Mouse (Mus musculus) embryonic facial prominence, embryonic 11.5 days (tissue): Measurements from ENCODE around the gene Ccdc69. TPM values are rescaled to one million over a fixed set of nuclear protein-coding genes. Genes with fewer than 3 reads are reported as not detected.

Source experiments
- ATAC-seq: fragments of 200-750 bp; cut with Nextera tagmentation; replicated peaks from 2 replicates; pipeline ENCODE4 v1.8.0; 2017; ENCODE audit warnings: low read depth; ENCODE audit not compliant: insufficient number of reproducible peaks, low FRiP score, low TSS enrichment
- DNase-seq: peaks from one replicate; pipeline ENCODE4 v3.0.0-alpha.2; 2015; ENCODE audit warnings: low spot score
- H3K27ac ChIP-seq: fragments of 300-500 bp; sonication (generic); replicated peaks from 2 replicates; pipeline ENCODE4 v1.5.1; 2014; ENCODE audit warnings: mild to moderate bottlenecking, low read depth, low read length, control low read depth
- H3K27me3 ChIP-seq: fragments of 300-500 bp; sonication (generic); 2 replicates; pipeline ENCODE4 v1.6.1; 2014; ENCODE audit warnings: mild to moderate bottlenecking, low read length, moderate library complexity, mixed read lengths; ENCODE audit not compliant: control insufficient read depth, insufficient read depth
- H3K36me3 ChIP-seq: fragments of 300-500 bp; sonication (generic); replicated peaks from 2 replicates; pipeline ENCODE4 v1.6.1; 2014; ENCODE audit warnings: low read depth, mild to moderate bottlenecking, low read length, moderate library complexity, mixed read lengths; ENCODE audit not compliant: control insufficient read depth, insufficient read depth
- H3K4me1 ChIP-seq: fragments of 300-500 bp; sonication (generic); 2 replicates; pipeline ENCODE4 v1.6.1; 2014; ENCODE audit warnings: low read length, mixed read lengths; ENCODE audit not compliant: control insufficient read depth, insufficient read depth
- H3K4me2 ChIP-seq: fragments of 300-500 bp; sonication (generic); 2 replicates; pipeline ENCODE4 v1.6.1; 2014; ENCODE audit warnings: low read depth, mild to moderate bottlenecking, control low read depth, low read length, moderate library complexity
- H3K4me3 ChIP-seq: fragments of 300-500 bp; sonication (generic); 2 replicates; pipeline ENCODE4 v1.5.1; 2014; ENCODE audit warnings: low read depth, low read length, control low read depth
- H3K9ac ChIP-seq: fragments of 300-500 bp; sonication (generic); replicated peaks from 2 replicates; pipeline ENCODE4 v1.6.1; 2014; ENCODE audit warnings: mild to moderate bottlenecking, control low read depth, low read length
- H3K9me3 ChIP-seq: fragments of 300-500 bp; sonication (generic); replicated peaks from 2 replicates; pipeline ENCODE4 v1.6.1; 2016; ENCODE audit warnings: mild to moderate bottlenecking, low read length, inconsistent platforms, mixed read lengths; ENCODE audit not compliant: control insufficient read depth
- WGBS: fragments of 180-500 bp; shearing (Covaris S2); extraction: QIAGEN DNeasy Blood & Tissue Kit; methylation state at CpG from one replicate; pipeline ENCODE4 v1.1.7; 2014; 5-methylcytosine and 5-hydroxymethylcytosine counted together
- polyA plus RNA-seq: library from polyadenylated mRNA; unstranded; fragments of >200 nt; fragmentation: Nextera tagmentation; extraction: Ambion mirVana; gene quantifications from 2 replicates; pipeline ENCODE4 v1.2.1, GENCODE M21; 2014

Gene Ccdc69
- polyA plus RNA-seq, 1 experiment from 2014 or later, result 0.49 TPM

DNA sequence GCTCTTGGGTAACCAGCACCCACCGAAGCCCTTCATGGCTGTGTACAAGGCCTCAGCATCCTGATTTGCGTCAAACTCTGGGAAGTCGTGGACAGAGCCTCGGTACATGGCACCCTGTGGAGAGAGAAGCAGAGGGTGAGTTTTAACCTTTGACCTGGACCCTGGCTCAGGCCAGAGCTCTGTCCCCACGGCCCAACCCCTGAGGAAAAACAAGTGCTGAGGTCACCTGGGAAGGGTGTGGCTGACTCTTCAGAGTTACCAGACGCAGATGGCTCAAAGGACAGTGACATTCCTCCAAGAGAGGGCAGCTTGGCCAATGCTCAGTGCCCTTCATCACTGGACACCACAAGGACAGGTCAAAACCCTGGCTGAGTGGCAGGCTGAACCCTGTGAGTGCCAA is 64.1 kb downstream of the Ccdc69 start:
- no peaks in the 10 kb centered on the region for H3K27me3 ChIP-seq
- ATAC-seq (no peak), DNase-seq (no peak)
- no peaks in the 10 kb centered on the region; the same call in 1 of the 2 replicates for H3K36me3 ChIP-seq
- no peak overlapping the region for H3K4me2 ChIP-seq
- no peak overlapping the region for H3K27ac ChIP-seq
- no peaks in the 10 kb centered on the region for H3K9me3 ChIP-seq
- H3K4me1 ChIP-seq, result no peaks in the 10 kb centered on the region
- 69% methylated on average over 6 of the region's 6 CpGs for WGBS
- no peak overlapping the region for H3K9ac ChIP-seq
- no peak overlapping the region for H3K4me3 ChIP-seq

DNA sequence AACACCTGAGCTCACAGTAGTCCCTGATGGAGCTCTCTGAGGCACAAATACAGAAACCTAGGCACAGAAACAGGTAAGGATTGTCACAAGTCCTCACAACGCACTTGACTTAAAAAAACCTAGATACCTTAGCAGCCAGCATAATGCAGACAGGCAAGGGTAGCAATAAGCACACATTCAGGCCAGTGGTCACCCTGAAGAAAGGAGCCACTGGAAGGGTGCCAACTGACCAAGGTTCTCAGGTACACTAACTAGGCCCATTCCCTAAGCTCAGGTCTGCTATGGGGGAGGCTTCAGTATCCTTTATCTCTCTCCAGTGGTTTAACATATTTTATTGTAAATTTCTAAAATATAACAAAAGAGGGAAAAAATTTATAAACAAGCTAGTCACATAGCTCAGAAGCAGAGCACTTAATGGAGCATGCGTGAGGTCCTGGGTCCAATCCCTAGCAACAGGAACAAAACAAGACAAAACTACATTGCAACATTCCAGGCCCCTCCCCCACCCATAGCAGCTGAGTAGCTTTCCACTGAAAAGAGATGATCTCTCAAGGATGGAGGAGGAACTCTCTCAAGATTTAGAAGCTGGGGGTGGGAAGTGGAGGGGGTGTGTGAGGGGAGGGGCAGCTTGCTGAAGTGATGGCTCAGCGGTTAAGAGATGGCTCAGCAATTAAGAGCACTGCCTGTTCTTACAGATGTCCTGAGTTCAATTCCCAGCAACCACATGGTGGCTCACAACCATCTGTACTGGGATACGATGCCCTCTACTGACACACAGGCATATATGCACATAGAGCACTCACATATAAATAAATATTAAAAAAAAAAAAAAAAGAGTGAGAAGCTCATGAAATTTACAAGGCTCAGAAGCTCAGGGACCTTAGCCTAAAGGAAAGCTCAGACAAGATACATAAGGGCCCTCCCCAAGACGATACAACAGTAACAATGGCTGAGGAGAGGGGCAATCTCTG is 65.1 kb downstream of the Ccdc69 start:
- Histone ChIP-seq H3K36me3 (no peaks in the 10 kb centered on the region; the same call in 1 of the 2 replicates), H3K4me1 (no peaks in the 10 kb centered on the region), H3K4me2 (no peak overlapping the region), H3K9ac (no peak overlapping the region), H3K27me3 (no peaks in the 10 kb centered on the region), H3K4me3 (no peak overlapping the region), H3K9me3 (no peaks in the 10 kb centered on the region), H3K27ac (no peak overlapping the region)
- no peak for ATAC-seq
- no peak for DNase-seq
- WGBS, result 80% methylated on average over 5 of the region's 5 CpGs

DNA sequence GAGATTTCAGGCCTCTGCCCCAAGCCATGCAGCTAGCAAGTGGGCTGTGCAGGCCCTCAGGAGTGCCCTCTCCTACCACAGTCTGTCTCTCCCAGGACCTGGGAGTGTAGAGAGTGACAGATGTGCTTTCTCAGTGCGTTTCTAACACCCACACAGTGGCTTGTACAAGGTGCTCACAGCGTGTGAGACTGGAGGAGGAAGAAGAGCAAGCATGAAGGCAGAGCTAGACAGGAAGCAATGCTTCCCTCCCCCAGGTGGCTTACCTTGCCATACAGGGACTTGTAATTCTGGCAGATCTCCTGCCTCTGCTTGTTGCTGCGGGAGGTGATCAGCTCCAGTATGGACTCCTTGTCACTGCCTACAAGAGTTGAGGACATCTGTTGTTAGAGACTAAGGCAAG is 66.5 kb downstream of the Ccdc69 start:
- ATAC-seq, result no peak
- Histone ChIP-seq H3K27me3 (no peaks in the 10 kb centered on the region), H3K27ac (no peak overlapping the region), H3K36me3 (no peaks in the 10 kb centered on the region; the same call in 1 of the 2 replicates), H3K9me3 (no peaks in the 10 kb centered on the region), H3K4me2 (no peak overlapping the region), H3K4me3 (no peak overlapping the region), H3K4me1 (no peaks in the 10 kb centered on the region), H3K9ac (no peak overlapping the region)
- no peak for DNase-seq
- 89% methylated on average over 3 of the region's 3 CpGs for WGBS

DNA sequence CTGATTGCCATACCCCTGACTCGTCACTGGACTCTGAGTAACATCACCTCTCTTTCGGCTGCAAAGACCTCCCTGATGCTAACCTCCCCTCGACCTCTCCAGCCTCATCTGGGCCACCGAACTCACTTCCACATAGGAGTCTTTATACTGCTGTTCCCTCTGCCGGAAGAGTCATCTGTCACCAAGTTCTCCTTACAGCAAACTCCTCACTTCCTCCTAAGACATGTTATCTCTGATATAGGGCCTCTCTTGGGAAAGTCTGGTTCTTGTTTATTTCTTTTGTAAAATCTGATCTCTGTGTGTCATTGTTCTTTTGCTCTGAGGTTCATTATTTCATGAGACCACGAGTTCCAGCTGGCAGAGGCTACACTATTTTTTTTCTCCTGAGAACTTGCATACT is 69.7 kb downstream of the Ccdc69 start:
- Histone ChIP-seq H3K36me3 (no peaks in the 10 kb centered on the region; the same call in 1 of the 2 replicates), H3K4me1 (no peaks in the 10 kb centered on the region), H3K4me2 (no peak overlapping the region), H3K27ac (no peak overlapping the region), H3K27me3 (no peaks in the 10 kb centered on the region), H3K9ac (no peak overlapping the region), H3K9me3 (no peaks in the 10 kb centered on the region), H3K4me3 (no peak overlapping the region)
- no peak for DNase-seq
- ATAC-seq, result no peak
- 80% methylated on average over 6 of the region's 6 CpGs for WGBS

DNA sequence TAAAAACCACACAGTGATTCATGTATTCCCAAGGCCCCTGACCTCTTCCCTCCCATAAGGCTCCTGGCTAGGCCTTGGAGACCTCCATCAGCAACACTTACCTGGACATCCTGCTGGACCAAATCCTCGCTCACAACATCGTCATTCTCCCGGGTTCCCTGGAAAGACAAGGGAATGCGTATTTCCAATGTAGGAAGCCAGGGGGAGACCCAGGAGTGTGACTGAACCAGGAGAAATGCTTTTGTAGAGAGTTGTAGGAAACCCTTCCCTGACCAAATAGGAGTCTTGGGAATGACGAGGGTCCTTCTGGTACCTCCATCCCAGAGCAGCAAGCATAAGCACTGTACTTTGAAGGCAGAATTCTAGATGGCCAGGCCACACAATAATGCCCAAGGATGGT is 72.2 kb downstream of the Ccdc69 start:
- WGBS, result 84% methylated on average over 5 of the region's 5 CpGs

DNA sequence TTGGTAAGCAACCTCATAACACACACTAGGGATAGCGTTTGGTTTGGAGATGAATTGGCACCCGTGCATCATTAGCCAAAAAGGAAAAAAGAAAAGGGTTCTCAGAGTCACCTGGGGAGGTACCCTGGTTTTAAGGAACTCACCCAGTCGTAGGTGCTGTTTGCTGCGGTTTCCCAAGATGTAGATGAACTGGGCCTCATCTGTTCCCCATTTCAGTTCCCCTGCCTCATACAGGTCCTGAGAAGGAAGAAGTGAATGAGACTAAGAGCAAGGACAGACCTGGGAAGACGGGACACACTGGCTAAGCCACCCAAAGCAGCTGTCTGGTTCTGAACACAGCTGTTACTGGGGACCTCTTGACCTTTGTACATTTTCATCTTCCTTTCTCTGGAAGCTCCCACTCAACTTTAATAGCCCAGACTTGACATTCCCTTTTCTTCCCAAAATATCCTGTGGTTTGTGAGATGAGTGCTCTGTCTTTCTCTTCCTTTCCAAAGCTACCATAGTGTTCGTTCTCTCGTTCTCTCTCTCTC is 72.9 kb downstream of the Ccdc69 start:
- H3K9me3 ChIP-seq, result no peaks in the 10 kb centered on the region
- peaks cover 7% of the 10 kb centered on the region for H3K36me3 ChIP-seq
- no peaks in the 10 kb centered on the region for H3K4me1 ChIP-seq
- 82% methylated on average over 7 of the region's 7 CpGs for WGBS
- no peak for ATAC-seq
- H3K9ac ChIP-seq, result no peak overlapping the region
- no peak overlapping the region for H3K27ac ChIP-seq
- DNase-seq, result no peak
- H3K4me3 ChIP-seq, result no peak overlapping the region
- H3K4me2 ChIP-seq, result no peak overlapping the region
- no peaks in the 10 kb centered on the region for H3K27me3 ChIP-seq

More for the DNA sequence above, 72.2 kb downstream of the Ccdc69 start:
- no peaks in the 10 kb centered on the region for H3K4me1 ChIP-seq
- ATAC-seq, result no peak
- H3K36me3 ChIP-seq, result peaks cover 7% of the 10 kb centered on the region
- H3K4me3 ChIP-seq, result no peak overlapping the region
- H3K4me2 ChIP-seq, result no peak overlapping the region
- no peak for DNase-seq
- no peaks in the 10 kb centered on the region for H3K27me3 ChIP-seq
- no peaks in the 10 kb centered on the region for H3K9me3 ChIP-seq
- H3K27ac ChIP-seq, result no peak overlapping the region
- H3K9ac ChIP-seq, result no peak overlapping the region

Other genes starting within 250 kb of the Ccdc69 start
- gene Lyrm7, start 217.2 kb downstream of the Ccdc69 start, polyA plus RNA-seq, result 7.4 and 9.6 TPM in 2 replicates
- 678 and 720 TPM in 2 replicates for gene Hint1, start 211.7 kb downstream of the Ccdc69 start, polyA plus RNA-seq
- 70.6 and 76.2 TPM in 2 replicates for gene Gpx3, start 175.7 kb downstream of the Ccdc69 start, polyA plus RNA-seq
- 9.1 and 11.6 TPM in 2 replicates for gene Tnip1, start 115.2 kb downstream of the Ccdc69 start, polyA plus RNA-seq
- 112 and 116 TPM in 2 replicates for gene Anxa6, start 44.7 kb downstream of the Ccdc69 start, polyA plus RNA-seq
- 12.3 and 12.7 TPM in 2 replicates for gene Gm2a, start 20.0 kb upstream of the Ccdc69 start, polyA plus RNA-seq
- gene Slc36a3, start 73.6 kb upstream of the Ccdc69 start, polyA plus RNA-seq, result not detected in 2 replicates
- 0.11 and 0.38 TPM in 2 replicates for gene Slc36a2, start 106.9 kb upstream of the Ccdc69 start, polyA plus RNA-seq
- gene Slc36a1, start 126.2 kb upstream of the Ccdc69 start, polyA plus RNA-seq, result 1.6 and 1.9 TPM in 2 replicates